Mouse (Mus musculus) megakaryocyte, embryonic 14.5 days (primary cell): ENCODE measurements around the gene Creb5.

Experiments used
- FLI1 ChIP-seq: IDR thresholded peaks from 2 replicates; pipeline ENCODE4 v1.6.1; 2012; ENCODE audit warnings: low read length, inconsistent platforms, mixed read lengths
- GATA1 ChIP-seq: IDR thresholded peaks from 3 replicates; pipeline ENCODE4 v1.6.1; 2012; ENCODE audit warnings: mixed read lengths, low read length, inconsistent platforms, borderline replicate concordance

- TF ChIP-seq GATA1 (no peak), FLI1 (no peak)
Observed at GRCm38 (mm10) chr6:53696471-53696870, 409.4 kb downstream of the Creb5 start.
